Mouse (Mus musculus) mature B cell (primary cell): ENCODE results near the gene Spats2.

ENCODE experiments used
- in situ Hi-C: fragments of 300-500 bp; cut with MboI; formaldehyde crosslinking; loops from 2 replicates; pipeline ENCODE4 v1.14.3; 2019

Spats2 gene

GRCm38 (mm10) chr15:99097840-99098492 is 27.8 kb upstream of the Spats2 start:
- in situ Hi-C loops: no loop called here

GRCm38 (mm10) chr15:99098493-99098861 is 27.2 kb upstream of the Spats2 start:
- in situ Hi-C loops: no loop called here

GRCm38 (mm10) chr15:99099139-99099556 is 26.6 kb upstream of the Spats2 start:
- in situ Hi-C loops: no loop called here

GRCm38 (mm10) chr15:99099984-99100383 is 25.7 kb upstream of the Spats2 start:
- in situ Hi-C loops: no loop called here

- in situ Hi-C loops: no loop called here
Measured at GRCm38 (mm10) chr15:99105238-99105637, 20.5 kb upstream of the Spats2 start.

- in situ Hi-C loops: no loop called here
Measured at GRCm38 (mm10) chr15:99107866-99108265, 17.9 kb upstream of the Spats2 start.

GRCm38 (mm10) chr15:99111139-99111538 is 14.6 kb upstream of the Spats2 start:
- in situ Hi-C loops: no loop called here

- in situ Hi-C loops: no loop called here
Measured at GRCm38 (mm10) chr15:99111809-99112208, 13.9 kb upstream of the Spats2 start.

- in situ Hi-C loops: no loop called here
Measured at GRCm38 (mm10) chr15:99112843-99113395, 12.8 kb upstream of the Spats2 start.

- in situ Hi-C loops: no loop called here
Measured at GRCm38 (mm10) chr15:99113396-99113975, 12.2 kb upstream of the Spats2 start.

GRCm38 (mm10) chr15:99114312-99115064 is 11.2 kb upstream of the Spats2 start:
- in situ Hi-C loops: no loop called here

GRCm38 (mm10) chr15:99115065-99115423 is 10.7 kb upstream of the Spats2 start:
- in situ Hi-C loops: no loop called here

GRCm38 (mm10) chr15:99116539-99116938 is 9.2 kb upstream of the Spats2 start:
- in situ Hi-C loops: no loop called here

- in situ Hi-C loops: no loop called here
Measured at GRCm38 (mm10) chr15:99120814-99121213, 4.9 kb upstream of the Spats2 start.

GRCm38 (mm10) chr15:99122642-99123041 is 3.1 kb upstream of the Spats2 start:
- in situ Hi-C loops: no loop called here

GRCm38 (mm10) chr15:99126081-99126815 is 532 bp downstream of the Spats2 start:
- in situ Hi-C loops: no loop called here

GRCm38 (mm10) chr15:99126816-99127365 is 1.2 kb downstream of the Spats2 start:
- in situ Hi-C loops: no loop called here

GRCm38 (mm10) chr15:99127851-99128522 is 2.3 kb downstream of the Spats2 start:
- in situ Hi-C loops: no loop called here

- in situ Hi-C loops: no loop called here
Measured at GRCm38 (mm10) chr15:99129441-99129840, 3.7 kb downstream of the Spats2 start.

- in situ Hi-C loops: no loop called here
Measured at GRCm38 (mm10) chr15:99129956-99130910, 4.5 kb downstream of the Spats2 start.
